Mouse (Mus musculus): ENCODE results near the gene Parp11. TPM values are rescaled to one million over a fixed set of nuclear protein-coding genes. Genes with fewer than 3 reads are reported as not detected.

Gene Parp11
- polyA plus RNA-seq, 1 experiment from 2014 or later, result 10.6 TPM

DNA sequence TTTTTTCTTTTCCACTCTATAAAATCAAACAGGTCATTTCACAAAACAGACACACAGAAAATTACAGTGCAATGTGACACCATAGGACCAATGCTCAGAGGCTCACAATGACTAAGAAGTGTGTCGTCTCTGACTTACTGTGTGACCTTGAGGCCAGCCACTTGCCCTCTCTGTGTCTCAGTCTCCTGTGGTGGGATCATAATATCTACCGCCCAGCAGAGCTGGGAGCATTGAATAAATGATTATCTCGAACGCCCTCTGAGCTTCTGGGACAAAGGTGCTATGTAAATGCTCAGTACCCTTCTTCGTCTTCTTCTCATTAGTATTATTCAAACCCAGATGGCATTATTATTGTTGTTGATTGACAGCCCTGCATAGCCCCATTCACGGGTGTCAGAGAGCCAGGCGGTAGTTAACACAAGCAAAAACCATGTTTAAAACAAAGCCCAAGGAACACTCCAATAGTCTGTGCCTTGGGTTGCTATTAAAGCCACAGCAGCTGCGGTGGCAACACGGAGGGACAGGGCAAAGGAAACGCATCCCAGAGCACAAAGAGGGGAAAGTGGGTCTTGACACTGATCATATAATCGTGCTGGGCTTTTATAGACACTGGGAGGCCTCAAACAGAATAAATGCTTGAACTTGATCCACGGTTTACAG lies 29.0 kb upstream of the Parp11 start:
- Histone ChIP-seq H3K4me2 (replicated peaks; ENCODE audit: low read depth, low read length) (no peak overlapping the region), H3K4me1 (ENCODE audit: insufficient read depth, low read depth, low read length) (no peaks in the 10 kb centered on the region), H3K4me3 (ENCODE audit: low read depth, low read length) (no peak overlapping the region), H3K36me3 (ENCODE audit: insufficient read depth, low read length) (no peaks in the 10 kb centered on the region), H3K9me3 (ENCODE audit: low read length) (no peaks in the 10 kb centered on the region), H3K9ac (replicated peaks; ENCODE audit: low read depth) (no peak overlapping the region), H3K27me3 (replicated peaks; ENCODE audit: insufficient read depth, low read length) (no peaks in the 10 kb centered on the region), H3K27ac (ENCODE audit: low read length) (no peak overlapping the region)
- DNase-seq (ENCODE audit: low spot score), result no peak
- no peak for TF ChIP-seq EP300 (IDR thresholded peaks at IDR 0.05)
- no peak for TF ChIP-seq CTCF (IDR thresholded peaks at IDR 0.05)
- no peak for ATAC-seq
- WGBS, result 73% methylated on average over 12 of the region's 12 CpGs

DNA sequence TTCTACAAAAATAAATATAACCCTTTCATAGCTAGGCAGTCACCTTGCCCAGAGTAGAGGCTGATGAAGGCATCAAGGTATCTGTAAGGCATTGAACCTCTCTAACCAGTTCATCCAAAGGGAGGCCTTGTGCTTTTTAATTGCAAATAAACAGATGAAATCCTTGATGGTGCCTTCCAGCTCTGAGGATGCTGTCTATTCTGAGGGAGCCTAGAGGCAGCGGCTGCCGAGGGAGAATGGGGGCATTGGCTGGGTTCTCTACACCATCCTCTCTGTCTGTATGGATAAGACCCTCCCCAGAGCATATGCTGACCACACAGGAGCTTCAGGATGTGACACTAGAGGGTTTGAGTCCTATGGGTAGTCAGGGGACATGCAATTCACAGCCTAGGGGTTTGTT lies 28.3 kb upstream of the Parp11 start:
- no peak overlapping the region for H3K27ac ChIP-seq (ENCODE audit: low read length)
- no peak overlapping the region for H3K4me2 ChIP-seq (replicated peaks; ENCODE audit: low read depth, low read length)
- 68% methylated on average over 2 of the region's 2 CpGs for WGBS
- no peaks in the 10 kb centered on the region for H3K27me3 ChIP-seq (replicated peaks; ENCODE audit: insufficient read depth, low read length)
- ATAC-seq (no peak), DNase-seq (ENCODE audit: low spot score) (no peak)
- no peaks in the 10 kb centered on the region for H3K36me3 ChIP-seq (ENCODE audit: insufficient read depth, low read length)
- no peak for TF ChIP-seq EP300 (IDR thresholded peaks at IDR 0.05)
- no peak for TF ChIP-seq CTCF (IDR thresholded peaks at IDR 0.05)
- H3K4me3 ChIP-seq (ENCODE audit: low read depth, low read length), result no peak overlapping the region
- H3K4me1 ChIP-seq (ENCODE audit: insufficient read depth, low read depth, low read length), result no peaks in the 10 kb centered on the region
- no peak overlapping the region for H3K9ac ChIP-seq (replicated peaks; ENCODE audit: low read depth)
- H3K9me3 ChIP-seq (ENCODE audit: low read length), result no peaks in the 10 kb centered on the region

GRCm38 (mm10) chr6:127420115-127420514 lies 26.5 kb upstream of the Parp11 start:
- Histone ChIP-seq H3K27me3 (replicated peaks; ENCODE audit: insufficient read depth, low read length) (no peaks in the 10 kb centered on the region), H3K4me3 (ENCODE audit: low read depth, low read length) (no peak overlapping the region), H3K9ac (replicated peaks; ENCODE audit: low read depth) (no peak overlapping the region), H3K4me1 (ENCODE audit: insufficient read depth, low read depth, low read length) (no peaks in the 10 kb centered on the region), H3K9me3 (ENCODE audit: low read length) (no peaks in the 10 kb centered on the region), H3K36me3 (ENCODE audit: insufficient read depth, low read length) (no peaks in the 10 kb centered on the region), H3K27ac (ENCODE audit: low read length) (no peak overlapping the region), H3K4me2 (replicated peaks; ENCODE audit: low read depth, low read length) (no peak overlapping the region)
- DNase-seq (ENCODE audit: low spot score) (no peak), ATAC-seq (no peak)
- TF ChIP-seq CTCF (IDR thresholded peaks at IDR 0.05) (no peak), EP300 (IDR thresholded peaks at IDR 0.05) (no peak)
- WGBS, result 56% methylated on average over 2 of the region's 2 CpGs

- Histone ChIP-seq H3K36me3 (ENCODE audit: insufficient read depth, low read length) (no peaks in the 10 kb centered on the region), H3K9ac (replicated peaks; ENCODE audit: low read depth) (no peak overlapping the region), H3K4me3 (ENCODE audit: low read depth, low read length) (no peak overlapping the region), H3K27me3 (replicated peaks; ENCODE audit: insufficient read depth, low read length) (no peaks in the 10 kb centered on the region), H3K4me2 (replicated peaks; ENCODE audit: low read depth, low read length) (no peak overlapping the region), H3K9me3 (ENCODE audit: low read length) (no peaks in the 10 kb centered on the region), H3K27ac (ENCODE audit: low read length) (no peak overlapping the region), H3K4me1 (ENCODE audit: insufficient read depth, low read depth, low read length) (no peaks in the 10 kb centered on the region)
- DNase-seq (ENCODE audit: low spot score) (no peak), ATAC-seq (no peak)
- WGBS, result 69% methylated on average over 5 of the region's 5 CpGs
- no peak for TF ChIP-seq CTCF (IDR thresholded peaks at IDR 0.05)
- no peak for TF ChIP-seq EP300 (IDR thresholded peaks at IDR 0.05)
Observed at GRCm38 (mm10) chr6:127425095-127425494, 21.5 kb upstream of the Parp11 start.

DNA sequence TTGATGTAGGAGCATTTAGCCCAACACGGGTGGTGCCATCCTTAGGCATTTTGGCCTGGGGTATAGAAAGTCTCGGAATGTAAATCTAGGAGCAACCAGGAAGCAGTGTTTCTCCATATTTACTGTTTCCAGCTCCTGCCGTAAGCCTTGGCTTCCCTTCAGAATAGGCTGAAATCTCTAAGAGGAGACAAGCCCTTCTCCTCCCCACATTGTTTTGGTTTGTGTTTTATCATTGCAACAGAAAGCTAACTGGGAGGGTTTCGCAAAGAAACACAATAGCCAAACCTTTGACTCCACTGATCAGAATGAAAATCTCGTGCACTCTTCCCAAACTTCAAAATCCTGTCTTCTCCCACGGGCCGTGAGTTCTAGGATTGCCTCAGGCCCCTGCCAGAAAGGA lies 15.9 kb upstream of the Parp11 start:
- TF ChIP-seq EP300 (IDR thresholded peaks at IDR 0.05) (no peak), CTCF (IDR thresholded peaks at IDR 0.05) (no peak)
- no peak overlapping the region for H3K4me3 ChIP-seq (ENCODE audit: low read depth, low read length)
- 63% methylated on average over 7 of the region's 7 CpGs for WGBS
- no peak overlapping the region for H3K27ac ChIP-seq (ENCODE audit: low read length)
- DNase-seq (ENCODE audit: low spot score) (no peak), ATAC-seq (no peak)
- no peak overlapping the region for H3K4me2 ChIP-seq (replicated peaks; ENCODE audit: low read depth, low read length)
- no peak overlapping the region for H3K9ac ChIP-seq (replicated peaks; ENCODE audit: low read depth)
- H3K27me3 ChIP-seq (replicated peaks; ENCODE audit: insufficient read depth, low read length), result no peaks in the 10 kb centered on the region
- no peaks in the 10 kb centered on the region for H3K9me3 ChIP-seq (ENCODE audit: low read length)
- H3K4me1 ChIP-seq (ENCODE audit: insufficient read depth, low read depth, low read length), result no peaks in the 10 kb centered on the region
- H3K36me3 ChIP-seq (ENCODE audit: insufficient read depth, low read length), result no peaks in the 10 kb centered on the region

DNA sequence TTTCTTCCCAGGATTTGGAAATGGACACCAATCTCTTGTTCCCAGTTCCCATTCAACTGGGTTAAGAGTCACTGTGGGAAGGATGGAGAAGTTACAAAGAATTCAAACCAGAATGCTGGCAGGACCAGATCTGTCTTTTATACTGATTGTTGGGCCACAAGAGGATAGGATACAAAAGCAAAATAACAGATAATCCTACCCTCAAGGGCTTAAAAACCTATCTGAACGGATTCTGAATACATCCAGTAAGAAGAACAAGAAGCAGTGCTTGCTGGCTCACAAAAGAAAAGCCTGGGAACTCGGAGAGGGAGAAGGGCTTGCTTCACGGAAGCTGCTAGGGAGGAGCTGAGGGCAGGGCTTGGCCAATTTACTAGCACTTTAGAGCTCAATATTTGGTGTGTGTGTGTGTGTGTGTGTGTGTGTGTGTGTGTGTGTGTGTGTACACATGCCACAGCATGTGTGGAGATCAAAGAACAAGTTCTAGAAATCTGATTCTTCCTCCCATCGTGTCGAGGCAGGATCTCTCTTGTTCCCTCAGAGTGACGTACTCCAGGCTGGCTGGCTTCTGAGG lies 15.4 kb upstream of the Parp11 start:
- Histone ChIP-seq H3K4me2 (replicated peaks; ENCODE audit: low read depth, low read length) (no peak overlapping the region), H3K9me3 (ENCODE audit: low read length) (no peaks in the 10 kb centered on the region), H3K27me3 (replicated peaks; ENCODE audit: insufficient read depth, low read length) (no peaks in the 10 kb centered on the region), H3K9ac (replicated peaks; ENCODE audit: low read depth) (no peak overlapping the region), H3K4me1 (ENCODE audit: insufficient read depth, low read depth, low read length) (no peaks in the 10 kb centered on the region), H3K27ac (ENCODE audit: low read length) (no peak overlapping the region), H3K36me3 (ENCODE audit: insufficient read depth, low read length) (no peaks in the 10 kb centered on the region), H3K4me3 (ENCODE audit: low read depth, low read length) (no peak overlapping the region)
- TF ChIP-seq CTCF (IDR thresholded peaks at IDR 0.05) (no peak), EP300 (IDR thresholded peaks at IDR 0.05) (no peak)
- no peak for DNase-seq (ENCODE audit: low spot score)
- 38% methylated on average over 6 of the region's 6 CpGs for WGBS
- no peak for ATAC-seq

Data from lung, postnatal 0 days (tissue).